Mouse (Mus musculus): ENCODE results near the gene Crk.

Gene Crk

GRCm38 (mm10) chr11:75678747-75679438 lies at the start of gene Crk:
Gene Crk (plus strand): TSS chr11:75679259.
- peak; percentile 99 for DNase-seq

GRCm38 (mm10) chr11:75630098-75630497 lies 49.0 kb upstream of the Crk start:
- DNase-seq: no peak

GRCm38 (mm10) chr11:75630645-75631229 lies 48.3 kb upstream of the Crk start, which contains the start of gene Inpp5k:
Gene Inpp5k (plus strand): TSS chr11:75630988.
- DNase-seq: peak; percentile 92 to 95

- DNase-seq: peak in 1 of 2 experiments; percentile 47
Measured at GRCm38 (mm10) chr11:75631561-75632225, 47.4 kb upstream of the Crk start.

- no peak for DNase-seq
Measured at GRCm38 (mm10) chr11:75632921-75633320, 46.1 kb upstream of the Crk start.

GRCm38 (mm10) chr11:75634801-75635200 lies 44.3 kb upstream of the Crk start:
- DNase-seq: no peak

- no peak for DNase-seq
Measured at GRCm38 (mm10) chr11:75635315-75635714, 43.7 kb upstream of the Crk start.

GRCm38 (mm10) chr11:75643323-75643722 lies 35.7 kb upstream of the Crk start:
- no peak for DNase-seq

- DNase-seq: no peak
Measured at GRCm38 (mm10) chr11:75644684-75645083, 34.4 kb upstream of the Crk start.

GRCm38 (mm10) chr11:75647681-75648211 lies 31.3 kb upstream of the Crk start:
- DNase-seq: no peak

GRCm38 (mm10) chr11:75649155-75649561 lies 29.9 kb upstream of the Crk start:
- DNase-seq: no peak

- DNase-seq: no peak
Measured at GRCm38 (mm10) chr11:75650311-75650710, 28.7 kb upstream of the Crk start, which contains the start of gene Myo1c. Gene Myo1c (plus strand): TSS chr11:75650504.

- no peak for DNase-seq
Measured at GRCm38 (mm10) chr11:75650958-75651425, 28.1 kb upstream of the Crk start.

GRCm38 (mm10) chr11:75651426-75652221 lies 27.4 kb upstream of the Crk start:
- peak; percentile 85 for DNase-seq

- DNase-seq: peak; percentile 55 to 64
Measured at GRCm38 (mm10) chr11:75652222-75652941, 26.7 kb upstream of the Crk start.

GRCm38 (mm10) chr11:75652942-75653684 lies 25.9 kb upstream of the Crk start:
- peak; percentile 36 to 53 for DNase-seq

GRCm38 (mm10) chr11:75653781-75654470 lies 25.1 kb upstream of the Crk start:
- DNase-seq: peak; percentile 81 to 86

GRCm38 (mm10) chr11:75654471-75655390 lies 24.3 kb upstream of the Crk start:
- peak; percentile 81 to 89 for DNase-seq

Data from spleen, adult 18-20 months (tissue).